Mouse (Mus musculus) midbrain, embryonic 13.5 days (tissue): ENCODE measurements around the gene Pik3r2. TPM values are rescaled to one million over a fixed set of nuclear protein-coding genes. Genes with fewer than 3 reads are reported as not detected.

Experiments used
- ATAC-seq: fragments of 200-750 bp; cut with Nextera tagmentation; 2 replicates; pipeline ENCODE4 v1.8.0; 2017; ENCODE audit warnings: mild to moderate bottlenecking, moderate TSS enrichment, moderate library complexity
- H3K27ac ChIP-seq: fragments of 300-500 bp; sonication (generic); 2 replicates; pipeline ENCODE4 v1.5.1; 2015; ENCODE audit warnings: inconsistent platforms, mild to moderate bottlenecking, moderate library complexity
- H3K27me3 ChIP-seq: fragments of 300-500 bp; sonication (generic); 2 replicates; pipeline ENCODE4 v1.6.1; 2015; ENCODE audit warnings: mild to moderate bottlenecking, inconsistent platforms
- H3K36me3 ChIP-seq: fragments of 300-500 bp; sonication (generic); 2 replicates; pipeline ENCODE4 v1.6.1; 2015; ENCODE audit warnings: mild to moderate bottlenecking, inconsistent platforms
- H3K4me1 ChIP-seq: fragments of 300-500 bp; sonication (generic); replicated peaks from 2 replicates; pipeline ENCODE4 v1.6.1; 2015; ENCODE audit warnings: inconsistent platforms
- H3K4me2 ChIP-seq: fragments of 300-500 bp; sonication (generic); replicated peaks from 2 replicates; pipeline ENCODE4 v1.6.1; 2015; ENCODE audit warnings: moderate library complexity, mild to moderate bottlenecking, inconsistent platforms
- H3K4me3 ChIP-seq: fragments of 300-500 bp; sonication (generic); replicated peaks from 2 replicates; pipeline ENCODE4 v1.5.1; 2015; ENCODE audit warnings: mild to moderate bottlenecking, inconsistent platforms
- H3K9ac ChIP-seq: fragments of 300-500 bp; sonication (generic); replicated peaks from 2 replicates; pipeline ENCODE4 v1.6.1; 2015; ENCODE audit warnings: mild to moderate bottlenecking, inconsistent platforms
- H3K9me3 ChIP-seq: fragments of 300-500 bp; sonication (generic); 2 replicates; pipeline ENCODE4 v1.6.1; 2016; ENCODE audit warnings: mild to moderate bottlenecking, inconsistent platforms
- WGBS: fragments of 180-500 bp; shearing (Covaris S2); methylation state at CpG from one replicate; pipeline ENCODE4 v1.1.7; 2015; 5-methylcytosine and 5-hydroxymethylcytosine counted together
- polyA plus RNA-seq: library from polyadenylated mRNA; unstranded; fragments of >200 nt; fragmentation: Nextera tagmentation; extraction: Ambion mirVana; gene quantifications from 2 replicates; pipeline ENCODE4 v1.2.1, GENCODE M21; 2015

The Pik3r2 gene
- polyA plus RNA-seq, 1 experiment from 2014 or later = 87.2 TPM

- H3K27me3 ChIP-seq = peaks cover 84% of the 10 kb centered on the region
- peaks cover 17% of the 10 kb centered on the region for H3K4me1 ChIP-seq
- WGBS = 2% methylated on average over 38 of the region's 38 CpGs
- no peaks in the 10 kb centered on the region for H3K9me3 ChIP-seq
- peak overlapping the region; percentile 52 for H3K4me2 ChIP-seq
- peak overlapping the region; percentile 10 for H3K4me3 ChIP-seq
- peak overlapping the region; percentile 48 for H3K9ac ChIP-seq
- no peaks in the 10 kb centered on the region for H3K36me3 ChIP-seq
- no peak overlapping the region for H3K27ac ChIP-seq
- ATAC-seq = peak; percentile 29
Measured at GRCm38 (mm10) chr8:70742981-70743655, 33.4 kb downstream of the Pik3r2 start.

- H3K27me3 ChIP-seq = peaks cover 81% of the 10 kb centered on the region
Measured at GRCm38 (mm10) chr8:70742176-70742575, 34.3 kb downstream of the Pik3r2 start.

GRCm38 (mm10) chr8:70741661-70742060 is 34.9 kb downstream of the Pik3r2 start:
- H3K27me3 ChIP-seq = peaks cover 79% of the 10 kb centered on the region
- H3K9me3 ChIP-seq = no peaks in the 10 kb centered on the region
- no peak for ATAC-seq
- WGBS = 75% methylated on average over 5 of the region's 5 CpGs
- H3K27ac ChIP-seq = no peak overlapping the region
- peaks cover 17% of the 10 kb centered on the region for H3K4me1 ChIP-seq
- no peaks in the 10 kb centered on the region for H3K36me3 ChIP-seq
- no peak overlapping the region for H3K4me3 ChIP-seq
- no peak overlapping the region for H3K9ac ChIP-seq
- no peak overlapping the region for H3K4me2 ChIP-seq

More at GRCm38 (mm10) chr8:70742176-70742575, 34.3 kb downstream of the Pik3r2 start:
- H3K4me3 ChIP-seq = no peak overlapping the region
- peaks cover 17% of the 10 kb centered on the region for H3K4me1 ChIP-seq
- no peak for ATAC-seq
- no peak overlapping the region for H3K9ac ChIP-seq
- no peak overlapping the region for H3K4me2 ChIP-seq
- H3K36me3 ChIP-seq = no peaks in the 10 kb centered on the region
- no peak overlapping the region for H3K27ac ChIP-seq
- 72% methylated on average over 11 of the region's 11 CpGs for WGBS
- H3K9me3 ChIP-seq = no peaks in the 10 kb centered on the region

- no peak overlapping the region for H3K4me3 ChIP-seq
- H3K27ac ChIP-seq = no peak overlapping the region
- 73% methylated on average over 3 of the region's 3 CpGs for WGBS
- no peaks in the 10 kb centered on the region for H3K9me3 ChIP-seq
- no peak overlapping the region for H3K9ac ChIP-seq
- H3K36me3 ChIP-seq = no peaks in the 10 kb centered on the region
- H3K27me3 ChIP-seq = peaks cover 46% of the 10 kb centered on the region
- no peak overlapping the region for H3K4me2 ChIP-seq
- no peak for ATAC-seq
- peaks cover 5% of the 10 kb centered on the region for H3K4me1 ChIP-seq
Measured at GRCm38 (mm10) chr8:70738211-70738610, 38.3 kb downstream of the Pik3r2 start.

GRCm38 (mm10) chr8:70737705-70738104 is 38.8 kb downstream of the Pik3r2 start:
- 78% methylated on average over 5 of the region's 5 CpGs for WGBS

GRCm38 (mm10) chr8:70730956-70731355 is 45.6 kb downstream of the Pik3r2 start:
- peaks cover 6% of the 10 kb centered on the region; the same call in 1 of the 2 replicates for H3K4me1 ChIP-seq
- no peak for ATAC-seq
- 85% methylated on average over 4 of the region's 4 CpGs for WGBS
- peaks cover 63% of the 10 kb centered on the region for H3K27me3 ChIP-seq
- no peak overlapping the region for H3K9ac ChIP-seq
- H3K36me3 ChIP-seq = no peaks in the 10 kb centered on the region
- H3K9me3 ChIP-seq = no peaks in the 10 kb centered on the region
- no peak overlapping the region for H3K4me2 ChIP-seq
- no peak overlapping the region for H3K4me3 ChIP-seq
- no peak overlapping the region for H3K27ac ChIP-seq

More at GRCm38 (mm10) chr8:70737705-70738104, 38.8 kb downstream of the Pik3r2 start:
- ATAC-seq = no peak
- Histone ChIP-seq H3K36me3 (no peaks in the 10 kb centered on the region), H3K4me3 (no peak overlapping the region), H3K27me3 (peaks cover 45% of the 10 kb centered on the region), H3K9me3 (no peaks in the 10 kb centered on the region), H3K4me2 (no peak overlapping the region), H3K27ac (no peak overlapping the region), H3K4me1 (peaks cover under 1% of the 10 kb centered on the region; the same call in 1 of the 2 replicates), H3K9ac (no peak overlapping the region)

GRCm38 (mm10) chr8:70729808-70730475 is 46.6 kb downstream of the Pik3r2 start:
- no peaks in the 10 kb centered on the region for H3K9me3 ChIP-seq
- peak overlapping the region; percentile 46 for H3K9ac ChIP-seq
- H3K27me3 ChIP-seq = peaks cover 65% of the 10 kb centered on the region
- peak overlapping the region; percentile 16 for H3K4me3 ChIP-seq
- H3K36me3 ChIP-seq = no peaks in the 10 kb centered on the region
- 4% methylated on average over 34 of the region's 34 CpGs for WGBS
- peaks cover 6% of the 10 kb centered on the region; the same call in 1 of the 2 replicates for H3K4me1 ChIP-seq
- ATAC-seq = peak; percentile 60
- H3K27ac ChIP-seq = no peak overlapping the region
- peak overlapping the region; percentile 41 for H3K4me2 ChIP-seq

GRCm38 (mm10) chr8:70726721-70727120 is 49.8 kb downstream of the Pik3r2 start:
- H3K9me3 ChIP-seq = no peaks in the 10 kb centered on the region
- ATAC-seq = no peak
- 50% methylated on average over 11 of the region's 11 CpGs for WGBS
- peaks cover 52% of the 10 kb centered on the region for H3K27me3 ChIP-seq
- no peak overlapping the region for H3K4me3 ChIP-seq
- H3K4me1 ChIP-seq = peaks cover 6% of the 10 kb centered on the region; the same call in 1 of the 2 replicates
- H3K27ac ChIP-seq = no peak overlapping the region
- no peak overlapping the region for H3K4me2 ChIP-seq
- H3K9ac ChIP-seq = 0 out of 2 replicates have a peak overlapping the region, but pooled peaks have one; percentile 2
- no peaks in the 10 kb centered on the region for H3K36me3 ChIP-seq

- no peaks in the 10 kb centered on the region for H3K9me3 ChIP-seq
- 31% methylated on average over 14 of the region's 14 CpGs for WGBS
- H3K4me1 ChIP-seq = peaks cover 6% of the 10 kb centered on the region; the same call in 1 of the 2 replicates
- H3K9ac ChIP-seq = no peak overlapping the region
- H3K27me3 ChIP-seq = peaks cover 49% of the 10 kb centered on the region
- ATAC-seq = no peak
- H3K4me3 ChIP-seq = no peak overlapping the region
- no peak overlapping the region for H3K4me2 ChIP-seq
- no peak overlapping the region for H3K27ac ChIP-seq
- H3K36me3 ChIP-seq = no peaks in the 10 kb centered on the region
Measured at GRCm38 (mm10) chr8:70725792-70726447, 50.6 kb downstream of the Pik3r2 start.

GRCm38 (mm10) chr8:70724216-70724615 is 52.3 kb downstream of the Pik3r2 start:
- Histone ChIP-seq H3K36me3 (no peaks in the 10 kb centered on the region), H3K9me3 (no peaks in the 10 kb centered on the region), H3K27me3 (peaks cover 38% of the 10 kb centered on the region), H3K9ac (0 out of 2 replicates have a peak overlapping the region, but pooled peaks have one; percentile 28), H3K4me1 (no peaks in the 10 kb centered on the region), H3K4me3 (no peak overlapping the region), H3K27ac (no peak overlapping the region), H3K4me2 (no peak overlapping the region)
- ATAC-seq = no peak
- 85% methylated on average over 12 of the region's 12 CpGs for WGBS

- H3K4me3 ChIP-seq = no peak within 1 kb of the TSS
- H3K9me3 ChIP-seq = no peaks in the 10 kb centered on the region
- no peak for ATAC-seq
- no peaks in the 10 kb centered on the region for H3K36me3 ChIP-seq
- 0 out of 2 replicates have a peak within 1 kb of the TSS, but pooled peaks have one; percentile 28 for H3K9ac ChIP-seq
- no peak within 1 kb of the TSS for H3K27ac ChIP-seq
- H3K27me3 ChIP-seq = peaks cover 33% of the 10 kb centered on the region
- no peaks in the 10 kb centered on the region for H3K4me1 ChIP-seq
- H3K4me2 ChIP-seq = no peak within 1 kb of the TSS
- 70% methylated on average over 7 of the region's 7 CpGs for whole genome bisulfite sequencing
Measured at GRCm38 (mm10) chr8:70723486-70724210, 52.9 kb downstream of the Pik3r2 start, which contains the start of gene Pde4c. TSS of gene Pde4c (plus strand) at chr8:70723720.
